Mouse (Mus musculus) heart, adult 2 months (tissue): ENCODE data around the gene Actr3b. TPM values are rescaled to one million over a fixed set of nuclear protein-coding genes. Genes with fewer than 3 reads are reported as not detected.
A peak's percentile ranks its signal among the peaks of the same experiment; 100 is the strongest.
"Not testable (repeated sequence)": the region's sequence is repeated elsewhere in the genome, so short reads cannot be mapped to it uniquely, and the experiment has no call there.

Experiments
- DNase-seq, 2 experiments: peaks; one replicate each; pipeline ENCODE4 v3.0.0; 2021
- H3K27ac ChIP-seq: fragments of 200-600 bp; 2 replicates; pipeline ENCODE4 v1.8.1; 2022
- H3K27me3 ChIP-seq: fragments of 200-500 bp; 2 replicates; pipeline ENCODE4 v1.6.1; 2012; ENCODE audit warnings: mild to moderate bottlenecking, low read length, inconsistent platforms, mixed read lengths; ENCODE audit not compliant: control insufficient read depth, insufficient read depth
- H3K36me3 ChIP-seq: fragments of 200-500 bp; 2 replicates; pipeline ENCODE4 v1.6.1; 2012; ENCODE audit warnings: low read length, inconsistent platforms; ENCODE audit not compliant: control insufficient read depth, insufficient read depth
- H3K4me1 ChIP-seq: fragments of 200-500 bp; 2 replicates; pipeline ENCODE4 v1.6.1; 2011; ENCODE audit warnings: low read length; ENCODE audit not compliant: control insufficient read depth, insufficient read depth
- H3K4me3 ChIP-seq: fragments of 200-600 bp; 2 replicates; pipeline ENCODE4 v1.8.1; 2022
- H3K79me2 ChIP-seq: fragments of 200-500 bp; replicated peaks from 2 replicates; pipeline ENCODE4 v1.6.1; 2012; ENCODE audit warnings: mild to moderate bottlenecking, inconsistent platforms, low read length, moderate library complexity, mixed read lengths; ENCODE audit not compliant: control insufficient read depth, insufficient read depth
- H3K9ac ChIP-seq: fragments of 200-500 bp; 2 replicates; pipeline ENCODE4 v1.6.1; 2012; ENCODE audit warnings: low read depth, mild to moderate bottlenecking, control low read depth, inconsistent platforms, low read length, mixed read lengths
- CTCF ChIP-seq: fragments of 200-600 bp; IDR thresholded peaks from 2 replicates; pipeline ENCODE4 v1.8.1; 2022; ENCODE audit warnings: antibody characterized with exemption, mild to moderate bottlenecking, moderate library complexity
- EP300 ChIP-seq: fragments of 200-500 bp; IDR thresholded peaks from 2 replicates; pipeline ENCODE4 v1.6.1; 2011; ENCODE audit warnings: low read depth, low read length, control low read depth; ENCODE audit not compliant: insufficient read depth
- POLR2A ChIP-seq: fragments of 200-500 bp; IDR thresholded peaks from 2 replicates; pipeline ENCODE4 v1.6.1; 2011; ENCODE audit warnings: mild to moderate bottlenecking, low read depth, low read length, control low read depth; ENCODE audit not compliant: insufficient read depth
- WGBS: fragments of 180-500 bp; shearing (Covaris S2); methylation state at CpG from one replicate; pipeline ENCODE4 v1.1.7; 2018; 5-methylcytosine and 5-hydroxymethylcytosine counted together
- intact Hi-C: fragments of 180-260 bp; cut with DNase I; formaldehyde crosslinking; loops from one replicate; pipeline ENCODE4 v1.15.1; 2025
- polyA plus RNA-seq: library from polyadenylated mRNA; depleted of rRNA; stranded (reverse); fragments of >200 nt; gene quantifications from 2 replicates; pipeline ENCODE4 v1.2.3, GENCODE M21; 2012
- total RNA-seq, 2 experiments: library from RNA; stranded (reverse); gene quantifications; 2 replicates each; pipeline ENCODE4 v1.2.3; 2021

Actr3b gene
- total and polyA plus RNA-seq, 3 experiments: 28.3 to 46.8 (median 33.7) TPM

DNA sequence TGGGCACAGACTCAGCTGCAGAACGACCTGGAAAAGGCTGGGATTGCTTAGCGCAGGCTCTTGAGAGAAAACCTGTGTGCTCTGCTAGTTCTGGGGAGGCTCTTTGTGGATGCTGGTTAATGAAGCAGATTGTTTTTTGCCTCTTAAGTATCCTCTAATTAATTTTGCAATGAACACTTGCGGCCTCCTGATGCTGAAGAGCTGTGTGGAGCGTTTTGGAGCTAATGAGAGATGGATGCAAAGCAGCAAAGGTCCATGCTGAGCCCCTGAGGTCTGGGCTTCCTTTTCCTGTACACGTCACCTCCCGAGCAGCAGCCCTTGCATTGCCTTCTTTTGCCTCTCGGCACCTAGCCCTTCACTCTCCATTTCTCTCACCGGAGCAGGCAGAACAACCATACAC lies 110.1 kb downstream of the Actr3b start:
- Histone ChIP-seq H3K27ac (no peak overlapping the region), H3K9ac (no peak overlapping the region), H3K36me3 (no peaks in the 10 kb centered on the region), H3K4me1 (no peaks in the 10 kb centered on the region), H3K27me3 (no peaks in the 10 kb centered on the region), H3K4me3 (no peak overlapping the region), H3K79me2 (no peaks in the 10 kb centered on the region)
- intact Hi-C loops: no loop called here
- 63% methylated on average over 8 of the region's 8 CpGs for WGBS
- no peak for DNase-seq
- no peak for TF ChIP-seq POLR2A

DNA sequence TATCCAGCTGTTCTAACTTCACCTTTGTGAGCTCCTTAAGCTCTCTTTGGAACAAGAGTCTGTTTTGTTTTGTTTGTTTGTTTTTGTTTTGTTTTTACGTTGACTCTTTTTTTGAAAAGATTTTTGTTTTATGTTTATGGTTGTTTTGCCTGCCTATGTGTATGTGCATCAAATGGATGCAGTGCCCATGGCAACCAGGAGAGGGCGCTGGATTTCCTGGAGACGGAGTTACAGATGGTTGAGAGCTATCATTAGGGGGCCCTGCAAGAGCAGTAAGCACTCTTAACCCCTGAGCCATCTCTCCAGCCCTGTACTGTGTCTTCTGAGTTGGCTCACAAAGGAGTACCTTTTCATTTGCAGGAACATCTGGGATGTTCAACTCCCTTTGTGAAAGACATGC lies 110.8 kb downstream of the Actr3b start:
- intact Hi-C loops: no loop called here
- Histone ChIP-seq H3K9ac (no peak overlapping the region), H3K27me3 (no peaks in the 10 kb centered on the region), H3K4me1 (no peaks in the 10 kb centered on the region), H3K79me2 (no peaks in the 10 kb centered on the region), H3K27ac (no peak overlapping the region), H3K36me3 (no peaks in the 10 kb centered on the region), H3K4me3 (no peak overlapping the region)
- no peak for DNase-seq
- 50% methylated on average over 3 of the region's 3 CpGs for WGBS
- TF ChIP-seq POLR2A (no peak), EP300 (no peak), CTCF (no peak)

DNA sequence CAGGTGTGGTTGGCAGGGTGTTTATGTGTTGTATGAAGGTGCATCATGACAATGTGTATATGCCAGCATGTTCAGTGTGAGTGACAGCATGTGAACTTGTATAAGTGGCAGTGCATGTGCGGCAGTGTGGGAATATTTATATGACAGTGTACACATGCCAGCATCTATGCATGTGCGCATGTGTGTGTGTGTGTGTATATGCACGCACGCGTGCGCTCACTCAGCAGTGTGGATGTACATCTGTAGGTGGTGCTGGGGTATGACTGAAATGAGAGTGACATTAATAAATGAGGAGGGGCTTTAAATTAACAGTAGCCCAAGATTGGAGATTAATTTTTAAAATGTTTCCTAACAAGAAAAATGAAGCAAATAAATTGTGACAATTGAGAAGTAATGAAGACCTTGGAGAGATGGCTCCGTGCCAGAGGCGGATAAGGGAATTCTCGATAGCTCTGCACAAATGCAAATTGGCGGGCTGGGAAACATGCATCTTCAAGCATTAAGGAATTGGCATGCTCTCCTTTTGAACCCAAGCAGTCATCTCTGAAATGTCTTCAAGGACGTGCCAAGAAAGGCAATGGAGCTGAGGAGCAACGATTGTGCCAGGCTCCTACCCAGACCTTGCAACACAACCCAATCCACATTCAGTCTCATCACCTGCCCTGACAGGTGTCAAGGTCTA lies 111.7 kb downstream of the Actr3b start:
- intact Hi-C loops: no loop called here
- no peaks in the 10 kb centered on the region for H3K36me3 ChIP-seq

DNA sequence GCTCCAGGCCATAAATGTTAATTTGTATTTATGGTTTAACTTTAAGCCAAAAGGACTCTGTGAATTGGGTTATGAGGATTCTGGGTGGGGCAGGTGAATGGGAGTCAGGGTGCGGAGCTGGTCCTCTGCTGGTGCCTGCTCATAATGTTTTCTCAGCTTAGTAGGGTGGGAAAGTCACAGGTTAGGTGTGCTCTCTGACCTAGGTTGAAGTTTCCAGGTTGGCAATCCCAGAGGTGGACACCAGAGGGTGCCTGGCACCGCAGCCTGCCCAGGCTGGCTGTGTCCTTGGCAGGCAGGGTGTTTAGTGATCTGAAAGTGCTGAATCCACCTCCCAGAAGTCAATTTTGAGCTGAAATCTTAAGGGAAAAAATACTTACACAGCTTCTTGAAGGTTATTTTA lies 113.2 kb downstream of the Actr3b start:
- peak; percentile 6 to 27 for DNase-seq
- TF ChIP-seq CTCF: peak; percentile 72
- no peak for TF ChIP-seq EP300
- H3K27ac ChIP-seq: no peak overlapping the region
- H3K4me3 ChIP-seq: no peak overlapping the region
- no peaks in the 10 kb centered on the region for H3K4me1 ChIP-seq
- no peak overlapping the region for H3K9ac ChIP-seq
- no peaks in the 10 kb centered on the region for H3K36me3 ChIP-seq
- intact Hi-C loops: no loop called here
- WGBS: 64% methylated on average over 2 of the region's 2 CpGs
- H3K27me3 ChIP-seq: no peaks in the 10 kb centered on the region
- H3K79me2 ChIP-seq: no peaks in the 10 kb centered on the region

More for the DNA sequence above, 111.7 kb downstream of the Actr3b start:
- no peak for DNase-seq
- H3K27ac ChIP-seq: no peak overlapping the region
- no peak overlapping the region for H3K4me3 ChIP-seq
- no peaks in the 10 kb centered on the region for H3K27me3 ChIP-seq
- H3K79me2 ChIP-seq: no peaks in the 10 kb centered on the region
- no peaks in the 10 kb centered on the region for H3K4me1 ChIP-seq
- WGBS: 85% methylated on average over 12 of the region's 12 CpGs
- H3K9ac ChIP-seq: no peak overlapping the region
- no peak for TF ChIP-seq EP300
- TF ChIP-seq POLR2A: no peak
- TF ChIP-seq CTCF: no peak

DNA sequence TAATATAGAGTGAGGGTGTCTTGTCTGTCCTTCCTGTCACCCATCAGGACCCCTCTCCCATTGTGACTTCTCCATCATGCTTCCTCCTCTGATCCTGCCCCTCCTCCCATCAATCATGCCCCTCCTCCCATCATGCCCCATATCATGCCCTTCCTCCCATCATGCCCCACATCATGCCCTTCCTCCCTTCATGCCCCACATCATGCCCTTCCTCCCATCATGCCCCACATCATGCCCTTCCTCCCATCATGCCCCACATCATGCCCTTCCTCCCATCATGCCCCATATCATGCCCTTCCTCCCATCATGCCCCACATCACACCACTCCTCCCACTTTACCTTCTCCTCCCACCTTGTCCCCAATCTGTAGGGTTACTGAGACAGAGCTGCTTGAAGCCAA lies 116.1 kb downstream of the Actr3b start:
- H3K4me1 ChIP-seq, H3K27ac ChIP-seq, DNase-seq, H3K36me3 ChIP-seq, intact Hi-C loops, H3K4me3 ChIP-seq, H3K9ac ChIP-seq, H3K27me3 ChIP-seq, H3K79me2 ChIP-seq: not testable (repeated sequence)

DNA sequence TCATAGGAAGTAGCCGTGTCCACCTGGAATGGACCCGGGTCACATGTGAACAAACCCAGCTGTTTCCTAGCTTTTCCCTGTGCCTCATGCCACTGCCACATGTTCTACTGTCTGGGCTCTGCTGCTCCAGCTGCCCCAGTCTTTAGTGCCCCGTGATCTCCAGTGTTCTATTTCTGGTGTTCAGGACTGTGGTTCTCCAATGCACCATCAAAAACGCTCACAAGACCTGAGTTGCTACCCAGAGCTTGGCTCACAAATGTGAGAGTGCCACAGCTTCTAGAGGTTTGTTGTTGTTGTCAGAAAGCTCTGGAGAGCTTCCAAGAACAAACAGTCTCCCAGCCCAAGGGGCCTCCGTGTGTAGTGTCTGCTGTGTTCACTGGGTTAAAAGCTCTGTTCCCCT lies 117.5 kb downstream of the Actr3b start:
- peak in 1 of 2 experiments; percentile 15 for DNase-seq
- Histone ChIP-seq H3K27me3 (no peaks in the 10 kb centered on the region), H3K27ac (no peak overlapping the region), H3K79me2 (no peaks in the 10 kb centered on the region), H3K4me3 (no peak overlapping the region), H3K36me3 (no peaks in the 10 kb centered on the region), H3K9ac (no peak overlapping the region), H3K4me1 (no peaks in the 10 kb centered on the region)
- intact Hi-C loops: no loop called here
- 53% methylated on average over 5 of the region's 5 CpGs for WGBS
- no peak for TF ChIP-seq POLR2A

DNA sequence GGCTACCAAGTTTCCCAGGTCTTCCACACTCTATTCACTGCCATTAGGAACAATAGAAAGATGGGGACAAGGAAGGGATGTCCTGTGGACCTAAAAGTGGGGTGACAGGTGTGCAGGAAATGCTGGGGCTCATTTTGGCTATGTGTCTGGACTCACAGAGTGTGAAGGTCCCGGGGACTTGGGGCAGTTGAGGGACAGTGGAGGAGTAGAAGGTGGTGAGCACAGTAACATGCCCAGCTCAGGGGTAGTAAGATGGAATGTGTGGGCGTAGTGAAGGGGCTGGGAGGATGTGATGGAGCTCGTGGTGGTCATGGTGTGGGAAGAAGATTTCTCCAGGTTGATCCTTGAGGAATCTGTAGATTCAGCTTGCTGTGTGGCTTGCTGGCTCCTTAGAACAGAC lies 118.2 kb downstream of the Actr3b start:
- no peaks in the 10 kb centered on the region for H3K79me2 ChIP-seq
- no peaks in the 10 kb centered on the region for H3K4me1 ChIP-seq
- no peak for DNase-seq
- WGBS: 61% methylated on average over 3 of the region's 3 CpGs
- no peak for TF ChIP-seq POLR2A
- TF ChIP-seq CTCF: no peak
- TF ChIP-seq EP300: no peak
- no peaks in the 10 kb centered on the region for H3K27me3 ChIP-seq
- no peak overlapping the region for H3K27ac ChIP-seq
- intact Hi-C loops: no loop called here
- no peaks in the 10 kb centered on the region for H3K36me3 ChIP-seq
- H3K4me3 ChIP-seq: no peak overlapping the region
- H3K9ac ChIP-seq: no peak overlapping the region
